Mouse (Mus musculus) heart, postnatal 0 days (tissue): ENCODE measurements around the gene Fam208a. TPM values are rescaled to one million over a fixed set of nuclear protein-coding genes. Genes with fewer than 3 reads are reported as not detected.
A peak's percentile ranks its signal among the peaks of the same experiment; 100 is the strongest.

Experiments used
- ATAC-seq: fragments of 200-750 bp; cut with Nextera tagmentation; 2 replicates; pipeline ENCODE4 v1.8.0; 2017; ENCODE audit warnings: low read depth, moderate number of reproducible peaks, moderate library complexity; ENCODE audit not compliant: insufficient read depth
- DNase-seq: peaks from one replicate; pipeline ENCODE4 v3.0.0-alpha.2; 2016; ENCODE audit warnings: low spot score
- H3K27ac ChIP-seq: fragments of 300-500 bp; sonication (generic); 2 replicates; pipeline ENCODE4 v1.5.1; 2014; ENCODE audit warnings: low read depth, mild to moderate bottlenecking
- H3K27me3 ChIP-seq: fragments of 300-500 bp; sonication (generic); 2 replicates; pipeline ENCODE4 v1.6.1; 2014; ENCODE audit warnings: low read length, mixed read lengths; ENCODE audit not compliant: control insufficient read depth, insufficient read depth
- H3K36me3 ChIP-seq: fragments of 300-500 bp; sonication (generic); replicated peaks from 2 replicates; pipeline ENCODE4 v1.6.1; 2014; ENCODE audit warnings: low read length, mixed read lengths; ENCODE audit not compliant: control insufficient read depth, insufficient read depth
- H3K4me1 ChIP-seq: fragments of 300-500 bp; sonication (generic); 2 replicates; pipeline ENCODE4 v1.6.1; 2014; ENCODE audit warnings: antibody characterized with exemption; ENCODE audit not compliant: control insufficient read depth, insufficient read depth
- H3K4me2 ChIP-seq: fragments of 300-500 bp; sonication (generic); 2 replicates; pipeline ENCODE4 v1.6.1; 2014; ENCODE audit warnings: low read depth, mild to moderate bottlenecking, low read length, moderate library complexity
- H3K4me3 ChIP-seq: fragments of 300-500 bp; sonication (generic); 2 replicates; pipeline ENCODE4 v1.5.1; 2014; ENCODE audit warnings: low read depth, low read length
- H3K9ac ChIP-seq: fragments of 300-500 bp; sonication (generic); replicated peaks from 2 replicates; pipeline ENCODE4 v1.6.1; 2014; ENCODE audit warnings: low read depth, low read length, mixed read lengths
- H3K9me3 ChIP-seq: fragments of 300-500 bp; sonication (generic); replicated peaks from 2 replicates; pipeline ENCODE4 v1.6.1; 2016; ENCODE audit warnings: low read length; ENCODE audit not compliant: control insufficient read depth
- CTCF ChIP-seq: IDR thresholded peaks from 2 replicates; pipeline ENCODE4 v1.5.1; 2016; ENCODE audit warnings: antibody characterized with exemption, control low read depth, low read depth
- EP300 ChIP-seq: IDR thresholded peaks from 2 replicates; pipeline ENCODE4 v1.6.1; 2016; ENCODE audit warnings: antibody characterized with exemption, low read depth
- WGBS: fragments of 180-500 bp; shearing (Covaris S2); extraction: QIAGEN DNeasy Blood & Tissue Kit; methylation state at CpG from one replicate; pipeline ENCODE4 v1.1.7; 2014; 5-methylcytosine and 5-hydroxymethylcytosine counted together
- polyA plus RNA-seq: library from polyadenylated mRNA; unstranded; fragments of >200 nt; fragmentation: Nextera tagmentation; extraction: Ambion mirVana; gene quantifications from 2 replicates; pipeline ENCODE4 v1.2.1, GENCODE M21; 2015
- total RNA-seq: library from RNA; depleted of rRNA; stranded (reverse); fragments of >200 nt; gene quantifications from 2 replicates; pipeline ENCODE4 v1.2.3, GENCODE M21; 2014; ENCODE audit warnings: low replicate concordance

The Fam208a gene
- total and polyA plus RNA-seq, 2 experiments from 2014 or later, result 5.6 to 31.4 TPM

GRCm38 (mm10) chr14:27405947-27406346, 22.7 kb upstream of the Fam208a start:
- Histone ChIP-seq H3K4me1 (no peaks in the 10 kb centered on the region; the same call in 1 of the 2 replicates), H3K27ac (no peak overlapping the region), H3K36me3 (peaks cover 31% of the 10 kb centered on the region), H3K4me2 (no peak overlapping the region), H3K9ac (no peak overlapping the region), H3K9me3 (peaks cover 6% of the 10 kb centered on the region; the same call in 1 of the 2 replicates), H3K27me3 (no peaks in the 10 kb centered on the region), H3K4me3 (no peak overlapping the region)
- no peak for ATAC-seq
- no peak for TF ChIP-seq CTCF
- TF ChIP-seq EP300, result no peak
- 97% methylated on average over 2 of the region's 2 CpGs for WGBS
- no peak for DNase-seq

GRCm38 (mm10) chr14:27408240-27408639, 20.4 kb upstream of the Fam208a start:
- Histone ChIP-seq H3K4me3 (no peak overlapping the region), H3K9ac (no peak overlapping the region), H3K27ac (no peak overlapping the region), H3K36me3 (peaks cover 15% of the 10 kb centered on the region), H3K4me1 (no peaks in the 10 kb centered on the region), H3K27me3 (no peaks in the 10 kb centered on the region), H3K4me2 (no peak overlapping the region), H3K9me3 (peaks cover 6% of the 10 kb centered on the region; the same call in 1 of the 2 replicates)
- TF ChIP-seq CTCF, result no peak
- TF ChIP-seq EP300, result no peak
- WGBS, result 79% methylated on average over 3 of the region's 3 CpGs
- ATAC-seq, result no peak
- DNase-seq, result no peak

- Histone ChIP-seq H3K36me3 (0 out of 2 replicates have a peak, but pooled peaks cover 4% of the 10 kb centered on the region), H3K9me3 (peaks cover 6% of the 10 kb centered on the region; the same call in 1 of the 2 replicates), H3K27me3 (no peaks in the 10 kb centered on the region), H3K4me1 (no peaks in the 10 kb centered on the region), H3K27ac (no peak overlapping the region), H3K9ac (no peak overlapping the region), H3K4me3 (no peak overlapping the region), H3K4me2 (no peak overlapping the region)
- TF ChIP-seq EP300 (no peak), CTCF (no peak)
- DNase-seq (no peak), ATAC-seq (no peak)
- WGBS, result 37% methylated on average over 3 of the region's 3 CpGs
These were observed 19.0 kb upstream of the Fam208a start for GRCm38 (mm10) chr14:27409662-27410061.

GRCm38 (mm10) chr14:27411492-27411891, 17.1 kb upstream of the Fam208a start:
- no peak for TF ChIP-seq EP300
- TF ChIP-seq CTCF, result no peak
- no peaks in the 10 kb centered on the region for H3K27me3 ChIP-seq
- H3K4me2 ChIP-seq, result no peak overlapping the region
- H3K4me3 ChIP-seq, result no peak overlapping the region
- H3K4me1 ChIP-seq, result no peaks in the 10 kb centered on the region
- H3K9ac ChIP-seq, result no peak overlapping the region
- no peaks in the 10 kb centered on the region for H3K36me3 ChIP-seq
- no peak for DNase-seq
- ATAC-seq, result no peak
- H3K9me3 ChIP-seq, result peaks cover 6% of the 10 kb centered on the region; the same call in 1 of the 2 replicates
- WGBS, result 77% methylated on average over 7 of the region's 7 CpGs
- H3K27ac ChIP-seq, result no peak overlapping the region

- H3K4me1 ChIP-seq, result no peaks in the 10 kb centered on the region
- DNase-seq (no peak), ATAC-seq (no peak)
- H3K36me3 ChIP-seq, result no peaks in the 10 kb centered on the region
- 66% methylated on average over 8 of the region's 8 CpGs for WGBS
- TF ChIP-seq CTCF, result no peak
- TF ChIP-seq EP300, result no peak
- H3K9ac ChIP-seq, result no peak overlapping the region
- H3K4me2 ChIP-seq, result no peak overlapping the region
- peaks cover 6% of the 10 kb centered on the region; the same call in 1 of the 2 replicates for H3K9me3 ChIP-seq
- no peaks in the 10 kb centered on the region for H3K27me3 ChIP-seq
- H3K4me3 ChIP-seq, result no peak overlapping the region
- no peak overlapping the region for H3K27ac ChIP-seq
These were observed 15.9 kb upstream of the Fam208a start for GRCm38 (mm10) chr14:27412699-27413098.

- TF ChIP-seq CTCF (peak; percentile 84), EP300 (no peak)
- Histone ChIP-seq H3K9me3 (peaks cover 6% of the 10 kb centered on the region; the same call in 1 of the 2 replicates), H3K36me3 (no peaks in the 10 kb centered on the region), H3K4me3 (no peak overlapping the region), H3K27ac (no peak overlapping the region), H3K4me1 (no peaks in the 10 kb centered on the region), H3K9ac (no peak overlapping the region), H3K27me3 (no peaks in the 10 kb centered on the region), H3K4me2 (no peak overlapping the region)
- peak; percentile 68 for DNase-seq
- no peak for ATAC-seq
- WGBS, result 25% methylated on average over 4 of the region's 4 CpGs
These were observed 14.7 kb upstream of the Fam208a start for GRCm38 (mm10) chr14:27413961-27414360.
